Mouse (Mus musculus): ENCODE measurements around the gene Lzts3. TPM values are rescaled to one million over a fixed set of nuclear protein-coding genes. Genes with fewer than 3 reads are reported as not detected.

Lzts3 gene
- polyA plus RNA-seq, 1 experiment, result not detected

DNA sequence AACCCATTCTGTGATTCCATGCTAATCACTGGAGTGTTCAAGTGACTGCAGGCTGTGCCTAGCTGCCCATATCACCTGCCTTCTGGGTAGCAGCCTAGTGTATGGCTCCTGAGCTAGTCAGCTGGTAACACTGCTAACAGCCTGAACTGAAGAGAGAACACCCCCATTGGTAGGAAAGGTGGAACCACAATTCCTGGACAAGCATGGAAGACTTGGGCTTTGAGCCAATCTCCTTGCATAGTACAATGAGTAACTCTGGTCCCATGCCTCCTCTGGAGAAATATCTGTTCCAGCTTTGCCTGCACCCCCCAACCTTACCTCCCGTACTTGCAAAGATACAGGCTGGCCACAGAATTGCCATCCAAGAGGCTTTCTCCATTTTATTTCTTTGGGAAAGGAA lies 10.2 kb downstream of the Lzts3 start:
- peaks cover 28% of the 10 kb centered on the region for H3K4me1 ChIP-seq (ENCODE audit: control insufficient read depth, insufficient read depth, low read length)
- WGBS, result 24% methylated on average over 1 of the region's 1 CpGs
- H3K4me3 ChIP-seq (ENCODE audit: insufficient read depth, low read depth, low read length), result no peak overlapping the region
- TF ChIP-seq POLR2A (IDR thresholded peaks at IDR 0.05; ENCODE audit: insufficient read depth, low read depth, low read length) (no peak), CTCF (IDR thresholded peaks at IDR 0.05; ENCODE audit: insufficient read depth, low read depth, low read length) (no peak)
- no peak overlapping the region for H3K27ac ChIP-seq (ENCODE audit: insufficient read depth, low read depth, low read length)

DNA sequence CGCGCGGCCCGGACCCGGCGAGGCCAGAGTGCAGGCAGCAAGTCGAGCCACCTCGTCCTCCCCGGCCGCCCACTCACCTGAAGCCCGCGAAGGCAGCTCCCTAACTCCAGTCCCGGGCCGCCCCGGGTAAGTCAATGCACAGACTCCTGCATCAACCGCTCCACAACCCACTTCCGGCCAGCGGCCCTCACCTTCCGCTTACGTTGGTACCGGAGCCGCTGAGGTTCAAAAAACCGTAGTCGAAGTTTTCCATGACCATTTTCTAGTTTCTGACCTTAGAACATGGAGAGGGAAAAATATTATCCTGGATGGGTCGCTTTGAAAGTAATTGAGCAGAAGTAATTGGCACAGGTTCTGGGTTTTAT lies 12.8 kb downstream of the Lzts3 start, which contains the start of the genes Fastkd5 and Ubox5:
TSS of gene Fastkd5 (minus strand) at position 189 of the 365 bp plus-strand sequence.
TSS of gene Ubox5 (minus strand) at position 200 of the 365 bp plus-strand sequence.
- Histone ChIP-seq H3K4me1 (ENCODE audit: control insufficient read depth, insufficient read depth, low read length) (peaks cover 14% of the 10 kb centered on the region), H3K27ac (ENCODE audit: insufficient read depth, low read depth, low read length) (peak within 1 kb of the TSS; percentile 37; the same call in 1 of the 2 replicates), H3K4me3 (ENCODE audit: insufficient read depth, low read depth, low read length) (peak within 1 kb of the TSS; percentile 63)
- no peak for TF ChIP-seq CTCF (IDR thresholded peaks at IDR 0.05; ENCODE audit: insufficient read depth, low read depth, low read length)
- TF ChIP-seq POLR2A (IDR thresholded peaks at IDR 0.05; ENCODE audit: insufficient read depth, low read depth, low read length), result peak; percentile 46; the same call in 1 of the 2 replicates
- under 1% methylated on average over 24 of the region's 25 CpGs for WGBS

DNA sequence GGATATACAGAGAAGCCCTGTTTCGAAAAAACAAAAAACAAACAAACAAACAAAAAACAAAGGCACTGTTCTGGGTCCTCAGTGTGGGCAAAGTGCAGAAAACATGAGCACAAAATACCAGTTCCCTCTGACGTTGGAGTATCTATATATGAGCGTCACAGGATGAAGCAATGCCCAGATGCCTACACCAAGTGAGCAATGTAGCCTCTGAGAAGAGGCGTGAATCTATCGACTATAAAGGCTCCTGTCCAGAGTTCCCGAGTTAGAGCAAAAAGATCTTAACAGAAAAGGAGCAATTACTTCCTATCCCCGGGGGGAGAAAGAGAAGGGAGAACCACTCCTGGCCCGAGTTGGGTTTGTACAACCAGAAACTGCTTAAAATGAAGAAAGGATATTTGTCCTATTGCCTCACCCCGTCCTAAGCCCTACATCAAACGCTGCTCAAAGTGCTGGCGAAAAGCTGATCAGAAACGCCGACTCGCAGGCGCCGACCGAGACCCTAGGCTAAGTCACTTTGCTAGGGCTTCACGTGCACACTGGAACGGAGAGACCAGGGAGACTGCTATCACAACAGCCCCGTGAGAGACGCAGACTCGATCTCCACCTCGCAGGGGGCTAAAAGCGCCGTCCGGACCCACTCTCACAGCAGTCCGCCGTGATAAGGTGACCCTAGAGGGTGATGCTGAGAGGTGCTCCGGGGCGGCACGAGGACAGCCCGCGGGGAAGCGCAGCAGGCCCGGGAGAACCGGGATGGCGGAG lies 13.3 kb downstream of the Lzts3 start:
- Histone ChIP-seq H3K4me3 (ENCODE audit: insufficient read depth, low read depth, low read length) (peak overlapping the region; percentile 63), H3K4me1 (ENCODE audit: control insufficient read depth, insufficient read depth, low read length) (peaks cover 8% of the 10 kb centered on the region), H3K27ac (ENCODE audit: insufficient read depth, low read depth, low read length) (peak overlapping the region; percentile 37; the same call in 1 of the 2 replicates)
- TF ChIP-seq CTCF (IDR thresholded peaks at IDR 0.05; ENCODE audit: insufficient read depth, low read depth, low read length), result no peak
- TF ChIP-seq POLR2A (IDR thresholded peaks at IDR 0.05; ENCODE audit: insufficient read depth, low read depth, low read length), result no peak
- 3% methylated on average over 37 of the region's 37 CpGs for WGBS

DNA sequence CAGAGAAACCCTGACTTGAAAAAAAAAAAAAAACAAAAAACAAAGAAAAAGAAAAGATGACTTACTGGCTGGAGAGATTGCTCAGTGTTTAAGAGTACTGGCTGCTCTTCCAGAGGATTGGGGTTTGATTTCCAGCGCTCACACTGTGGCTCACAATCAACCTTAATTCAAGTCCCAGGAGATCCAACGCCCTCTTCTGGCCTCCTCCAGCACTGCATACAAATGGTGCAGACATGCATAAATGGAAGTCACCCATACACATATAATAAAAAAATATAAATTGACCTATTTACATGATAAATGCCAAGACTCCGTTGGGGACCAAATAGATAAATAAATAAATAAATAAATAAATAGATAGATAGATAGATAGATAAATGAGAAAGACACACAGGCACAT lies 14.2 kb downstream of the Lzts3 start:
- H3K27ac ChIP-seq (ENCODE audit: insufficient read depth, low read depth, low read length), result no peak overlapping the region
- peaks cover 2% of the 10 kb centered on the region; the same call in 1 of the 2 replicates for H3K4me1 ChIP-seq (ENCODE audit: control insufficient read depth, insufficient read depth, low read length)
- TF ChIP-seq CTCF (IDR thresholded peaks at IDR 0.05; ENCODE audit: insufficient read depth, low read depth, low read length), result no peak
- no peak for TF ChIP-seq POLR2A (IDR thresholded peaks at IDR 0.05; ENCODE audit: insufficient read depth, low read depth, low read length)
- 69% methylated on average over 3 of the region's 3 CpGs for WGBS
- no peak overlapping the region for H3K4me3 ChIP-seq (ENCODE audit: insufficient read depth, low read depth, low read length)

DNA sequence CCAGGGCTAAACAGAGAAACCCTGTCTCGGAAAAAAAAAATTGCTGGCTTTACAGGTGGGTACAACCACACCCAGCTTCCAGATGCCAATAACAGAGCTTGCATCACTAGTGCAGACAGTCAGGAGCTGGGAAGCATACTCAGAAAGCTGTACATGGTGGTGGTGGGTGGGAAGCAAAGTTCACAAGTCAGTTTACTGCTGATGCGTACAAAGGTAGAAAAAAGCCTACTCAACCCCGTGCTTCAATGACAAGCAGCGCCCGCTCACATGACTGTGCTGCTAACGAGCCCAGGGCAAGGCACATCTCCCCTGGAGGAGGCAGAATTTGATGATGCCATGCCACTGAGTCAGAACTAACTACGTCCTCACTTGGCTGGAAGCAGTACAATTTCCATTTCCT lies 23.6 kb downstream of the Lzts3 start:
- TF ChIP-seq CTCF (IDR thresholded peaks at IDR 0.05; ENCODE audit: insufficient read depth, low read depth, low read length) (no peak), POLR2A (IDR thresholded peaks at IDR 0.05; ENCODE audit: insufficient read depth, low read depth, low read length) (no peak)
- Histone ChIP-seq H3K4me3 (ENCODE audit: insufficient read depth, low read depth, low read length) (no peak overlapping the region), H3K4me1 (ENCODE audit: control insufficient read depth, insufficient read depth, low read length) (no peaks in the 10 kb centered on the region), H3K27ac (ENCODE audit: insufficient read depth, low read depth, low read length) (no peak overlapping the region)
- WGBS, result 68% methylated on average over 7 of the region's 7 CpGs

DNA sequence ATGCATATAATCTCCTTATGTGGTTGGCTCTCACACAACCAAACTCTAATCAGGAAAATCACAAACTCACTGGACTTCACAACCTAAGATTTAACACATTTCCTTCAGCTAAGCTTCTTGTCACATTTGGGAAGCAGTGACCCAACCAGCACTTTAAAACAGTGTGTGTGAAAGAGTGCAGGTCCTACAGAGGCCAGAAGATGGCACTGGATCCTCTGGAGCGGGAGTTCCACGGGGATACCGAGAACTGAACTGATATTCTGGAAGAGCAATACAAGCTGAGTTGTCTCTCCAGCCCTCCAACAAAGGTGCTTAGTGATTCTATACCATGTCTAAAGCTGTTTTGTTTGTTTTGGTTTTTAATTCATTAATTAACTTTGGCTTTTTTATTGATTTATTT lies 29.5 kb downstream of the Lzts3 start:
- WGBS, result 59% methylated on average over 3 of the region's 3 CpGs
- Histone ChIP-seq H3K4me1 (ENCODE audit: control insufficient read depth, insufficient read depth, low read length) (no peaks in the 10 kb centered on the region), H3K4me3 (ENCODE audit: insufficient read depth, low read depth, low read length) (no peak overlapping the region), H3K27ac (ENCODE audit: insufficient read depth, low read depth, low read length) (no peak overlapping the region)
- TF ChIP-seq POLR2A (IDR thresholded peaks at IDR 0.05; ENCODE audit: insufficient read depth, low read depth, low read length), result no peak
- no peak for TF ChIP-seq CTCF (IDR thresholded peaks at IDR 0.05; ENCODE audit: insufficient read depth, low read depth, low read length)

DNA sequence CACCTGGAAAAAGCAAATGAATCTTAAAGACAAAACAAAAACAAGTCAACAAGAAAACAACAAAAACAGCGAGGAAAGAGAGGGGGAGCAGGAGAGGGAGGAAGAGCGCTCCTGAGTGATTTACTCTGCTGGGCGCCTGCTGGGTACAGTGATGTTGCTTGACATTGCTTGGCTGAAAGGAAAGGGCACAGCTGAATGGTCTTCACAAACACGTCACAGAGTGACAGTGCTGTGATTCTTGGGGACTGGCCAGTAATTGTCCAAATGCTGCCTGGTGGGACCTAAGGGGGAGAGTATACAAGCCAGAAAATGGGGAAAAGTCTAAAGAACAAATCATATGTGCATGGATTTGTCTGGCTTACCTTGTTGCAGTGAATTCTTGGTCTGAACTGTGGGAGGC lies 40.4 kb downstream of the Lzts3 start:
- no peak overlapping the region for H3K4me3 ChIP-seq (ENCODE audit: insufficient read depth, low read depth, low read length)
- WGBS, result 80% methylated on average over 4 of the region's 4 CpGs
- H3K4me1 ChIP-seq (ENCODE audit: control insufficient read depth, insufficient read depth, low read length), result no peaks in the 10 kb centered on the region
- H3K27ac ChIP-seq (ENCODE audit: insufficient read depth, low read depth, low read length), result no peak overlapping the region
- TF ChIP-seq POLR2A (IDR thresholded peaks at IDR 0.05; ENCODE audit: insufficient read depth, low read depth, low read length), result no peak
- no peak for TF ChIP-seq CTCF (IDR thresholded peaks at IDR 0.05; ENCODE audit: insufficient read depth, low read depth, low read length)

DNA sequence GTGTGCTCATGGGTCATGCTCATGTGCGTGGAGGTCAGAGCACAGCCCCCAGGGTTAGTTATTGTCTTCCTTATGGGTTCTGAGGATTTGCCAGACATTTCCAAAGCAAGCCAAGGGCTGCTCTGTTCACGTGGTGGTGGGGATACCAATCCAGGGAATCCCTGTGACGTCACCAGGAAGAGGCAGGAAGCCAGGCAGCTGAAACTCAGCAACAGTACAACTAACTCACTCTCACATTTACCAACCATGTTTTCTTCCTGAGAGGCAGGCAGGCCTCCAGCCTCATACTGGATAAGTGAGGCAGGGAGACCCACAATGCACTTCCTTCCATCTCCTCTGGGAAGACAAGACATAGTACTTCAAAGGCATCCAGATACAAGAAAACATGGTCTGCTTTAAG lies 44.2 kb downstream of the Lzts3 start:
- TF ChIP-seq POLR2A (IDR thresholded peaks at IDR 0.05; ENCODE audit: insufficient read depth, low read depth, low read length), result no peak
- no peak for TF ChIP-seq CTCF (IDR thresholded peaks at IDR 0.05; ENCODE audit: insufficient read depth, low read depth, low read length)
- H3K4me3 ChIP-seq (ENCODE audit: insufficient read depth, low read depth, low read length), result no peak overlapping the region
- 61% methylated on average over 3 of the region's 3 CpGs for WGBS
- no peaks in the 10 kb centered on the region for H3K4me1 ChIP-seq (ENCODE audit: control insufficient read depth, insufficient read depth, low read length)
- no peak overlapping the region for H3K27ac ChIP-seq (ENCODE audit: insufficient read depth, low read depth, low read length)

DNA sequence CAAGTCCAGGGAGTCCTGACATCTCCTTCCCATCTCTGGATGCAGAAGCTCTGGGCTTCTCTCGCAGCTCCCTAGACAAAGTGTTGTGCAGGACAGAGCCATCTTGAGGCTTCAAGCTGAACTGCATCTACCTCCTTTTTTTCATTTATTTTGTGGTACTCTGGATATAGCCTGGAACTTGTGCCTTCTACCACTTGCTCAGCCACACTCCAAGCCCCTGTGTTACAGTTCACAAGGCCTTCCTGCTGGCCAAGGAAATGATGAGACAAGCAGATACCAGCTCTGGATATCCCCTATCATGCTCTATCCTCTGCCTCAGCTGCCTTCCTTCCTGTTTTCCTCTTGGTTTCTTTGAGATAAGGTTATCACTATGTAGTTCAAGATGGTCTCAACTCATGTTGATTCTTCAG lies 45.0 kb downstream of the Lzts3 start:
- no peak overlapping the region for H3K4me3 ChIP-seq (ENCODE audit: insufficient read depth, low read depth, low read length)
- H3K4me1 ChIP-seq (ENCODE audit: control insufficient read depth, insufficient read depth, low read length), result no peaks in the 10 kb centered on the region
- H3K27ac ChIP-seq (ENCODE audit: insufficient read depth, low read depth, low read length), result no peak overlapping the region
- WGBS, result 4% methylated on average over 1 of the region's 1 CpGs
- TF ChIP-seq CTCF (IDR thresholded peaks at IDR 0.05; ENCODE audit: insufficient read depth, low read depth, low read length), result 0 out of 2 replicates have a peak, but pooled peaks have one; percentile 11
- no peak for TF ChIP-seq POLR2A (IDR thresholded peaks at IDR 0.05; ENCODE audit: insufficient read depth, low read depth, low read length)
